Comparison of ENCODE assay signal across 8 mouse cellular contexts in genomic region chr5:45669598-45670279, GRCm38 (mm10). TPM values are rescaled to one million over a fixed set of nuclear protein-coding genes. Genes with fewer than 3 reads are reported as not detected.
DNase-seq lines count a peak whose midpoint lies in the region; ATAC-seq lines count a peak whose summit lies in the region.

Ncapg (plus strand) TSS chr5:45669919.

- ATAC-seq in hindbrain, embryonic 16.5 days, result peak; percentile 100

- H3K4me1 ChIP-seq in hindbrain, embryonic 16.5 days (ENCODE audit: control insufficient read depth, insufficient read depth, low read depth, low read length), result peaks cover 10% of the 10 kb centered on the region

- H3K27ac ChIP-seq in hindbrain, embryonic 16.5 days (ENCODE audit: low read depth, low read length), result peak within 1 kb of the TSS; percentile 79
- H3K27ac ChIP-seq in macrophage, result peak within 1 kb of the TSS; percentile 34

- no peaks in the 10 kb centered on the region for H3K36me3 ChIP-seq in hindbrain, embryonic 16.5 days (ENCODE audit: control insufficient read depth, insufficient read depth, low read length)
- no peaks in the 10 kb centered on the region for H3K36me3 ChIP-seq in macrophage (ENCODE audit: inconsistent target)

- no peaks in the 10 kb centered on the region for H3K9me3 ChIP-seq in hindbrain, embryonic 16.5 days (ENCODE audit: control insufficient read depth, low read length)

- DNase-seq in WW6 (ENCODE audit: low read depth, low spot score), result peak; percentile 94
- peak; percentile 99 to 100 for DNase-seq in cerebellum, postnatal 4 days (ENCODE audit: low spot score in 2 of 2)
- peak; percentile 99 for DNase-seq in gastrocnemius, adult 18-20 months (ENCODE audit: low spot score)
- DNase-seq in left cerebral cortex, adult 18-20 months (ENCODE audit: low spot score in 2 of 2), result peak; percentile 99 to 100
- peak; percentile 99 for DNase-seq in right cerebral cortex, adult 18-20 months
- peak; percentile 99 for DNase-seq in urinary bladder, postnatal 10 days (ENCODE audit: low spot score)

- peak within 1 kb of the TSS; percentile 99 for H3K4me2 ChIP-seq in hindbrain, embryonic 16.5 days (ENCODE audit: low read length)

- peaks cover 21% of the 10 kb centered on the region for H3K79me2 ChIP-seq in macrophage (ENCODE audit: inconsistent target)

- H3K9ac ChIP-seq in hindbrain, embryonic 16.5 days (ENCODE audit: low read depth, low read length), result peak within 1 kb of the TSS; percentile 74

- WGBS in hindbrain, embryonic 16.5 days, result under 1% methylated on average over 66 of the region's 66 CpGs
- under 1% methylated on average over 66 of the region's 66 CpGs for WGBS in macrophage (ENCODE audit: missing documents)

- no peaks in the 10 kb centered on the region for H3K27me3 ChIP-seq in hindbrain, embryonic 16.5 days (replicated peaks; ENCODE audit: control insufficient read depth, insufficient read depth, low read length)

- H3K4me3 ChIP-seq in hindbrain, embryonic 16.5 days (ENCODE audit: low read length), result peak within 1 kb of the TSS; percentile 78
- peak within 1 kb of the TSS; percentile 81 for H3K4me3 ChIP-seq in macrophage (ENCODE audit: inconsistent target)

RNA-seq across cellular contexts. Expression of gene Ncapg, which starts in this region (rescaled TPM):
- not detected for total RNA-seq in gastrocnemius, adult 18-20 months (2021)
- polyA plus RNA-seq in hindbrain, embryonic 16.5 days (2015; fragmentation: Nextera tagmentation; extraction: Ambion mirVana), result 7.4 and 9.4 TPM in 2 replicates
- under 1 TPM; 0.23 to 0.30 TPM for total RNA-seq in left cerebral cortex, adult 18-20 months (2021)
- total RNA-seq in macrophage (2018; cell fraction: chromatin; rRNA removed), result 10 to 100 TPM in 8 of 26 experiments, 1 to 10 TPM in 18; 1.3 to 35.6 (median 7.8) TPM
- total RNA-seq in macrophage (2018; cell fraction: cytosol; rRNA removed), result 1 to 10 TPM in 23 of 26 experiments, under 1 TPM in 3; 0.88 to 3.0 (median 1.3) TPM
- total RNA-seq in macrophage (2018; cell fraction: nucleus; rRNA removed), result 10 to 100 TPM in 1 of 26 experiments, 1 to 10 TPM in 24, under 1 TPM in 1; 0.83 to 22.3 (median 4.1) TPM
- polyA plus RNA-seq in macrophage (2018), result 0.63 to 5.7 TPM (median 4.9 TPM) in 3 replicates

Comparison
In these comparisons a context has a peak if more than half of its experiments do, and no peak if none do; other contexts are left out.
1. Peak in every context shown above with its lines: DNase-seq, ATAC-seq, H3K4me3 ChIP-seq and H3K27ac ChIP-seq.
2. Peak in DNase-seq in gastrocnemius, adult 18-20 months; RNA of the gene not detected or under 1 TPM.
3. Peak in DNase-seq in left cerebral cortex, adult 18-20 months; RNA of the gene not detected or under 1 TPM.